Mouse (Mus musculus): ENCODE measurements around the gene Rassf6.
"Not testable (repeated sequence)": the region's sequence is repeated elsewhere in the genome, so short reads cannot be mapped to it uniquely, and the experiment has no call there.

Rassf6 gene

DNA sequence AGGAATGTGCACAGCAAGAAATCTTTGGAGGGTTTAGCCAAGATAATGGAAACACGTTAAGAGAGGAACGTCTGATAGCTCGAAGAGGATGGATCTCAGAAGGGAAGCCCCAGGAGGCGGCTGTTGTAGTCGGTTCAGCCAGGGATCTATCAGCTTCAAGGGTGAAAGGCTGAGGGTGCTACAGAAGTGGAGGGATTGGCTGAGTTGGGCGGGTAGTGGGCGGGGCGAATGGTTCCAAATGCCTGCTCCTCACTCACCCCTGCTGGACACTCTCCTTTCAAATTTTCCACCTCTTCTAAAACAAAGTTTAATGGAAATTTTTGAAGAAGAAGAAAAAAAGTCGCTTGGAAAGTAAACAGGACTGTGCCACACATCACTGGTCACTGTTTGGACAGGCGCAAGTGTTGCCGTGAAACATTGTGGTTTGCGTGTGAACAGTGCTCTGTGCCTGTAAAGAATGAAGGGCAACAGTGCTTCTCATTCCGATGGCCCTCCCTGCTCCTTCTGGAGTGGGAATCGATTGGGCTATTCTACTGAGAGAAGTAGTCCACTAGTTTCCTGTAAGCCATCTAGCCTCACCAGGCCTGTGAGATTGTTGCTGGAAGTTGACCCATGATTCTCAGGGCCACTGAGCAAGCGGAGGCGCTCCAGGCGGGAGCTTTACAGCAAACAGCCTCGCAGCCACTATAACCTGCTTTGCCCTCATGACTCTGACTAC lies 15.6 kb downstream of the Rassf6 start:
- DNase-seq (ENCODE audit: low spot score) = no peak

DNA sequence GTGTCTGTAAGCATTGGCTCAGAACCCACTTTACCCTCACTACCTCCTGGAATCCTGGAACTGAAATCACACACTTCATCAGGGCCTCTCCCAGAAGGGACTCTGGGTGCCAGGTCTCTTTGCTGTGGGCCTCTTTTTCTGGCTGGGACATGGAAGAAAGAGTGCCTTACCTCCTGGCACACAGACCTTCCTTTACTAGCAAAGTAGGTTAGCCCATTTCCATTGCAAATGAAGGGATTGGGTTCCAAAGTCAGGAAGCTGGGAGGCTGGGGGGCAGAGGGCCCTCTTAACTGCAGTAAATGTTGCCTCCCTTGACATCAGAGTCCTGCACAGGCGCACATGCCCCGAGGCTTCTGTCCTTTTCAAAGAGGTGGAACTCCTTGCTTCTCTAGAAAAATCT lies 17.2 kb downstream of the Rassf6 start:
- no peak for DNase-seq (ENCODE audit: low spot score)

DNA sequence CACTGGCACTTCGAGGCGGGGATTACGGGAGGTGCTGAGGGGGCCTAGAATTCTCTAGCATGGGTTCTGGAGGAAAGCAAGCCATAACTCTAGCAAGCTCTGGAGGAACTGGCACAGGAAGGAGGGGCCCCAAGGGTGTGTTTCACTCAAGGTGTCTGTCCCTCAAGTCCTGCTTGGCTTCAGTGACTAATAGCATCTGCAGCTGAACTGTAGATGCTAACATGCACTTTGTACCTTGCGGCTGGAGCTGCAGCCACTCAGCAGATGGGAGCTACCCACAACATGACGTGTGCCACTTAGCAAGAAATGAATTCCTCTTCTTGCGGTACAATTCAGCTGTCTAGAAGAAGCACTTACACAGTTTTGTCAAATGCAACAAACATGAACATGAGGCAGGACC lies 18.7 kb downstream of the Rassf6 start:
- no peak for DNase-seq (ENCODE audit: low spot score)

DNA sequence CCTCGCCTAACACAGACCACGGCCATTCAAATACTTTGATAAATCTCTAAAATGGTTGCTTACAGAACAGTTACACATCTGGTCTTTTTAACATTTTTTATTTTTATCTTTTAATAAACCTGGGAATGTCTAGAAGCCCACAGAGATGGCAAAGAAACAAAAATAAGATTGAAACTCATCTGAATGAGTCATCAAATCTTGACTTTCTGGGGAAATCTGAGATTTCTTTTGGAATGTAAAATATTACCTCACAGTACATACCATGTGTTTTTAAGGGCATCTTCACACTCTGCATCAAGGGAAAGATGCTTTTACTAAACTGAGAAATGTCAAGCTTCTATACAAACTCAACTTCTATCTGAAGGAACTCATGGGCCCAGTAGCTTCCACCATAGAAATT lies 19.1 kb downstream of the Rassf6 start:
- no peak for DNase-seq (ENCODE audit: low spot score)

DNA sequence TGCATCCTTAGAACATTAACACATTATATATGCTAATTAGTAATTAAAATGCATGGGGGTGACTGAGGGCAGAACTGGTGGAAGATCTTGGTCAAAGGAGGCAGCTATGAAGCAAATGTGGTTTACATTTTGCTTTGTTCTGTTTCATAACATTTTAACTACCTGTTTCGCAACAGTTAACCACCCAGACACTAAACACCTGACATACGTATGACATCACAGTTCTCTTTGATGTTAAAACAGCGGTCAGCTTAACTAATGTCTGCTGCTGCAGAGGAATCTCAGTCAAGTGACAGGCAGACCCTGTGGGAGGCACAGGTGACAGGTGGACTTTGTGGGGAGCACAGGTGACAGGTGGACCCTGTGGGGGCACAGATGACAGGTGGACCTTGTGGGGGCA lies 22.6 kb downstream of the Rassf6 start:
- no peak for DNase-seq (ENCODE audit: low spot score)

DNA sequence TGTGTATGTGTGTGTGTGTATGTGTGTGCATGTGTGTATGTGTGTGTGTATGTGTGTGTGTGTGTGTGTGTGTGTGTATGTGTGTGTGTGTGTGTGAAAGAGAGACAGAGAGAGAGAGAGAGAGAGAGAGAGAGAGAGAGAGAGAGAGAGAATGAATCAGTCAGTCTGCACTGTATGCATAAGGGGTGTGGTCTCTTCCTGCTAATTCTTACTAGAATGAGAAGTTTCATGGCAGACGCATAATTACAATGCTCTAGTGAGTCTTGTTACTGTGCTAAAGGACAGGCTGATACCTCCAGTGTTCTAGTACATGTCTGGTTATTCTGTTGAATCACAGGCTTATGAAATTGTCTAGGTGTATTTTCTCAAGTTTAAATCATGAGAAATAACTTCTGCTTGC lies 27.7 kb downstream of the Rassf6 start:
- DNase-seq (ENCODE audit: low spot score) = not testable (repeated sequence)

DNA sequence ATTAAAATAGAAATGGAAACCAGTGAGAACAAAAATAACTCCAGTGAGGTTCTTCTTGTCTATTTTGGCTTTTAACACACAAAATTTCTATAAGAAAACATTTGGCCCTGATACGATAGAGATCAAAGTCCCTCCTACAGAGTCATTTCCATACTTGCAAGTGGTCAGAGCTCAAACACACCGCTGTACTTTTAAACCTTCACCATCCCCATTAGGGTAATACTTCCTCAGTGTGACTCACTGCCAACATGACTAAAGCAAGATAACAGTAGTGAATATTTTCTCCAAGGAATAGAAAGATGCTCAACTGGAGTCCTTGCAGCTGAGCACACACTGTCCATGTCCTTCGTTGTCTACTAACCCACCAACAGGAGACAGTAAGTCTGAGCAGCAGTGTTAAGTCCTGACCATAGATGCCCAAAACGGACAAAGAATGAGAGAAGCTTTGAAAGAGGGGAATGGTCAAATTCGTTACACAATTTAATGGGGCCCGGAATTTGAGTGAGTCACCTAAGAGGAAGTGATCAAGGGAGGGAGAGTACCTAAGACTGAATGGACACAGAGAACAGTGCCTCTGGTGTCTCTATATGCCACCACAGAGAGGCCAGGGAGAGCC lies 28.4 kb downstream of the Rassf6 start:
- DNase-seq (ENCODE audit: low spot score) = no peak

DNA sequence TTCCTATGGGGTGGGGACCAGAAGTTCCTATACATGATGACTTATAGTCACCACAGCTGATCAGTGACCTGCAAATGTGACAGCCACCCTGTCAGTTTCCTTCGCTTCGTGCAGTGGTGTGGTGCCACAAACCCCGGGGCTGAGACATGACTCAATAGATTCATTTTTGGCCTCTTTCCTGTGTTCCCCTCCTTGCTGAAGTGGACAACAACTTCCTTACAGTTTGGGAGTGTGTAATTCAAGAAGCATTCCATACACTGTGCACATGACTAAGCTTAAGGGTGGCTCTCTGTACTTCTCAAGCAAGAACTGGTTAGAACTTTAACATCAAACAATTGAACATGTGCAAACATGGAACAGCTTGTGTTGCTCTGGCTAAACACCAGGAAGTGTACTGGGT lies 29.1 kb downstream of the Rassf6 start:
- DNase-seq (ENCODE audit: low spot score) = no peak

DNA sequence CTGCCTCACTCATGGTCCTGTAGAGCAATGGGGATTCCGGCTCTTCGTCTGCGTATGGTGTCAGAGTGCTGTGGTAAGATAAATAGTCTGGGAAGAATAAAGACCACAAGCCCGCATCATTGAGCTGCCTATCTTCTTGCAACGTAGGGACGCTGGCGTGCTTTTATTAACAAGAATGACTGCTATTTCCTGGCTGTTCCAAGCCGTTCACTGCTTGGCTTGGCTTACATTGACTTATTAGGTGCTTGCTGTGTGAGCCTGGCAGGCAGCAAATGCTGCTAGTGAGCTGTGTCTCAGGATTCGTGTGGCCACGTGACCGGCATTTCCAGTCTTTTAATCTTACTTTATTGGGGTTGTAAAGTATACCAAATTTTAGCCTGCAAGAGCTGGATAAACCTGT lies 31.6 kb downstream of the Rassf6 start:
- peak; percentile 30 for DNase-seq (ENCODE audit: low spot score)

DNA sequence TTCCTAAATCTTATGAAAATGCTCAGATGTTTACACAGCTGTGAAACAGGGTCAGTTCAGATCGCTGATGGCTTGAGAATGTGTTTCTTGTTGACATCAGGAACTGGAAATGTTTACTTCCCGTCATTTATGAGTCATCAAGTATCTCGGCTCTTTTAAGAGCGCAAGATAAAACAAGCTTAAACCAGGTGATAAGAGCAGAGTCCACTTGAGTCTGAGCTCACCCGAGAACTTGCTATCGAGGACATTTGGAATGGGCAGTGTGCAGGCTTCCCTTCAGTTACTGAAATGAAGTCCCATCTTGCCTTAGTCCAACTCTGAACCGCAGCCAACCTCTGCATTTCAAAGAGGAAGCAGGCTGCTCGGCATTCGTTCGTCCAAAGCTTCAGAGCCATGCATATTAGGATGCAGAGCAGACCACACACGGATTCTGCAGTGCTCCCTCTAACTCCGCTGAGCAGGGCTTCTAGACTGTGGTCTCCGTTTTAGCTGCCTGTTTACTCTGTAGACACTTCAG lies 37.0 kb downstream of the Rassf6 start:
- no peak for DNase-seq (ENCODE audit: low spot score)

DNA sequence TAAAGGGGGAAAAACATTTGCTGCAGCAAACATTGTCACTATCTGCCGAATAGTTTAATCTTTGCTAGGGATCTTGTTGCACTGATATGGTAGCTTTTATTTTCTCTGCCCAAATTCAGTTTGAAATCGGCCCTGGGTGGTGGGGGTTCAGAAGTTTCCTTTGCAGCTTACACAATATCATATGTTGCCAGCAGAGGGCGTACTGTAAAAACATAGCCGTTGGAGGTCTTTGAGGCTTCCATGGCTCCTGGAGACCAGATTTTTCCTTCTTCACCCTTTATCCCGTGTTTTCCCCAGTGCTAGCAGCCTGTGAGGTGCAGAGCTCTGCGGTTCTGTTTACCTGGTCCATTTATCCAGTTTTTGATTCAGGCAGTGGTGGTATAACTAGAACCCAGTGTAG lies 39.0 kb downstream of the Rassf6 start:
- DNase-seq (ENCODE audit: low spot score) = peak; percentile 85

DNA sequence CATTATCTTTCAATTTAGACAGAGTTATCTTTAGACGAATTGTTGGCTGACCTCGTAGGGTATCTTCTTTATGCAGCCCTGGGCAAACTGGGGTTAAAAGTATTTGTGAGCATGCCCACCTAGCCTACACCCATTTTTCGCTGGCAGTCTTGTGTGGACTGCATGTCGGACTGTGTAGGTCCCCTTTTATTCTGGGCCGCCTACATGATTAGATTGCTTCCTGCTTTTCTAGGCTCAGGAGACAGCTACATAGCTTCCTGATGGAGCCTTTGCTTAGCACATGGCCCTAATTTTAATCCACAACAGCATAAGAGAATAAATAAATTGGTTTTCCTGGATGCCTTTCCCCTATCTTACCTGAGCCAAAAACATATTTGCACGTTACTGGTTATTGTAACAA lies 44.3 kb downstream of the Rassf6 start:
- no peak for DNase-seq (ENCODE audit: low spot score)

DNA sequence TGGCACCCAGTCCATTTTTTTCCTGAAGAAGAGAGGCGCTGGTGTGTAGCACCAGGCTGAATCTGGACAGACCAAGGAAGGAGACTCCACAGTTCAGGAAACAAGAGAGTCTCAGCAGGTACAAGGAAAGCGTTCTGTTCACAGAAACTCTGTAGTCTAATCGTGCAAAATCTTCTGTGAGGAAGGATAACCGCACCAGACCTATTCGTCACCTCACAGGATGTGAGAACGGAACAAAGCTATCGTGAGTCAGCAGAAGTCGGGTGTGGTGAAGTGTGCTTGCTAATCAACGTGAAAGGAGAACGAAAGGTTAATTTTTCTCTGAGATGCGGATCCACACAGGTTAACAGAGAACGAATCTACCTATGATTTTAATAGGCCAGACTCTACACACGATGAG lies 45.5 kb downstream of the Rassf6 start:
- DNase-seq (ENCODE audit: low spot score) = no peak

DNA sequence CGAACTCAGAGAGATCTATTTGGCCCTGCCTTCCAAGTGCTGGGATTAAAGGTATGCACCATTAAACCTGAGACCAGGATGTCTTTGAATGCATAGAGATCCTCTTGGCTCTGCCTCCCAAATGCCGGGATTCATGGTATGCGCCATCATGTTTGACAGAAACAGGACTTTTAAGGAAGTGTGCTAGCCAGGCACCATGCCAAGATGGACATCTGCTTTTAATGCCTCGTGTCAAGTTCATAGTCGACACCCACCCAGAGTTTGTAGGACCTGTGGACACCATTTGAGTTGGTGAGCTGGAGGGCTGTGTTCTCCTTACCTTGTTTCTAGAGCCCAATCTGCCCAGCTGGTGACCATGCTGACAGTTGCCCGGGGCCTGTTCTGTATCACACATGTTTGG lies 48.5 kb downstream of the Rassf6 start:
- no peak for DNase-seq (ENCODE audit: low spot score)

DNA sequence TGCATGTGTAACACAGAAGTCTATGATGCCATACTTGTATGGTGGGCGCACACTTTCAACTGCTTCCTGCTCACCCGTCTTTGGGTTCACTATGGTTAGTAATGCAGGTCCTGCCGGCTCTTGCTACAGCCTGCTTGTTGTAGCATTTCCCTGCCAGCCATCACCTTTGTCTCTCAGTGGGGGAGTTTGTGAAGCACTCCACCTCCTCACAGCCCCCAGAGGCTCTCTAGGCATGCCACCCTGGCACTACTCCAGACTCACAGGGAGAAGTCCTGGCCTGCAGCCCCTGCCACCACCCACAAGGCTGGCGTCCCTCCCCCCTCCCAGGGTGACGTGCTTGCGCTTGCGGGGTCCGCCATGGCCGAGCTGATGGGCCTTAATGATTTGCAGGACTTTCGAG lies 49.8 kb downstream of the Rassf6 start:
- DNase-seq (ENCODE audit: low spot score) = no peak

DNA sequence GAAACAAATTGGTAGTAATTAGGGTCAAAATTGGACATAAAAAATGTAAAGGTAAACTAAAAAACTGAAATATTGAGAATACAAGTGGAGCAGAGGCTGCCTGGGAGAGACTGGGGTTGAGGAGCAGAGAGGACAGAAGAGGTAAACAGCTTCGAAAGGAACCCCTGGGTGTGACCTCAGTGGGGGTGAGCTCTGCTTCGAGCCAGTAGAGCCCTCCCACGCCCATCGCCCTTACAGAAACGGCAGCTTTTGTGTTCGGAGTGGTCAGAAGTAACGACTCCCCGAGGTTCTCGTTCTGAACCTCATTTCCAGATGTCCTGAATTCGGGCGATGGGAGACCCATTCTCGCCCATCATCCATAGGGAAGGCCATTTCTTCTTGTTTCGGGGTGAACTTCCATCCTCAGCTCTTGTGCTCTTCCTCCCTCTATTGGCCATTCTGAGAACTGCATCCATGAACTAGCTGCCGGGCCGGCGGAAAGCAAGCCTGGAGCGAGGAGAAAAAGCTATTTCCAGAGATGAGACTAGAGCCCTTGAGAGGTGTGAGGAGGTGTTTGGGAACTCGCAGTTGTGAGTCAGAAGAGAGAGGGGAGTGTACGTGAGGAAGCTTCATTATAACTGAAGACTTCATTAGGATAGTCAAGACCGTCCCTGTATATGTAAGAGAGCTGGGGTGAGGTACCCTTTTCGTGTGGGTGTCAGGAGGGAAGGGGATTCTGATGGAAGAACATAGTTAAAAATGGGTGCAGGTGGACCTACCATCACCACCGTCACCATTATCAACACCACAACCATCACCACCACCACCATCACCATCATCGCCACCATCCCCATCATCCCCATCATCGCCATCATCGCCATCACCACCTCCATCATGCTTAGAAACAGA lies 51.5 kb downstream of the Rassf6 start:
- peak; percentile 86 for DNase-seq (ENCODE audit: low spot score)

DNA sequence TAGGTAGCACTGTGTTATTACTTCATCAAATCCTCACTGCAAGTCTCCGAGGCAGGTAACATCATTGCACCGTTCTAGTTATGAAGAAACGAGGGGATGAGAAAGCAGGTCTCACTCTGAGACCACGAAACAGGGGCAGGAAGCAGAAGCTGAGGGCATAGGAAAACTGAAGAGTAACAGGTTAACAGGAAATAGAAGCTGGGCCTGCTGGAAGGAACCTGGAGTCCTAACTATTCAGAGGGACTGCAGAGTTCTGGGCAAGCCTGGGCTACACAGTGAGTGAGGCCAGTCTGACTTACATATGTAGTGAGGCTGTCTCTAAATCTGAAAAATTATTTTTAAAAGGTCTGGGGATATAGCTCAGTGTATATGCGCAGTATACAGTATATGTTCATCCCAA lies 52.4 kb downstream of the Rassf6 start:
- no peak for DNase-seq (ENCODE audit: low spot score)

DNA sequence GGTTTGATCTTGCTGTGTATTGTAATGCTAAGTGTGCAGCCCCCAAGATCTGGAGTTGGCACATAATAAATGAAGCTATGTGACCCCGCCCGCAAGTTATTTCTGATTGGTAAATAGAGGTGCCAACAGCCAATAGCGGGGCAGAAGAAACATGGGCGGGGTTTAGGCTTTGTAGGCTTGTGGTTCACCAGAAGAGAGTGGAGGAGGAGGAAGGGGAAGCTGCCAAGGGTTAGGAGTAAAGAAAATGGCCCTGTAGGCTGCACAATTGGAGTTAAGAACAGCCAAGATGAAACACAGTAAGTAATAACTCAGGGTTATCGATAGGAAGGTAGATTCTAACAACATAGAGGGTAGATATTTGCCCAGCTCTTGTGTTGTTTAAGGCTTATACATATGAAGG lies 53.9 kb downstream of the Rassf6 start:
- no peak for DNase-seq (ENCODE audit: low spot score)

DNA sequence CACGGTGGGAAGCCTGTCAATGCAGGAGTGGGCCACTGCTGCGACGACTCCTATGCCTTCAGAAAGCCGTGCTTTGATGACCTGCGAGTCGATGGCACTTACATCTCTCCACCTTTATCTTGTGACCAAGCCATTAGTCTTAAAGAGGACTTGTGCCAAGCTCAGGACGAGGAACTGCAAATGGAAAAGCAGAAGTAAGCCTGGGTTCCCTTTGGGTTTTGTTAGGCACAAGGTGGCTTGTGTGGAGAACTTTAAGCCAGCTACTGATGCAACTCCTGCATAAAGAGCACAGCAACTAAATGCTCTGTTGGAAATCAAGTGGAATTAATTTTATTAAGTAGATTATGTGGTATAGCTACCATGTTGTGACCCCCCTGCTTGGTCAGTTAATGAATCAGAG lies 55.7 kb downstream of the Rassf6 start:
- DNase-seq (ENCODE audit: low spot score) = no peak

DNA sequence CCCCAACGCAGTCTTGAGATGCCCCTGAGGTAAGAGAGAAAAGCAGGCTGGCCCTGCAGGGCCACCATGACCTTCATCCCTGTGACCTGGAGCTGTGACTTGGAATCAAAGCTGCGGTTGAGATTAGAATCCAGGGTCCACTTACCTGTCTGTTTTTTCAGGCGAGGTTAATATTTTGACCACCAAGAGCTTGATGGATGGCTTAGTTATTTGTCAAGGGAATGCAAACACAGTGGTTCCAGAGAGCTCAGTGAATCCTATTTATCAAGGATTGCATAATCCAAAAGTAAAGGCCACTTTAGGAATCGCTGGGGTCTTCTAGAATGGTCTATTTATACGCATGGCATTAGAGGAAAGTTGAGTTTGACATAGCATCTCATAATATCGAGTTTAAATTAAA lies 58.3 kb downstream of the Rassf6 start:
- DNase-seq (ENCODE audit: low spot score) = no peak

DNA sequence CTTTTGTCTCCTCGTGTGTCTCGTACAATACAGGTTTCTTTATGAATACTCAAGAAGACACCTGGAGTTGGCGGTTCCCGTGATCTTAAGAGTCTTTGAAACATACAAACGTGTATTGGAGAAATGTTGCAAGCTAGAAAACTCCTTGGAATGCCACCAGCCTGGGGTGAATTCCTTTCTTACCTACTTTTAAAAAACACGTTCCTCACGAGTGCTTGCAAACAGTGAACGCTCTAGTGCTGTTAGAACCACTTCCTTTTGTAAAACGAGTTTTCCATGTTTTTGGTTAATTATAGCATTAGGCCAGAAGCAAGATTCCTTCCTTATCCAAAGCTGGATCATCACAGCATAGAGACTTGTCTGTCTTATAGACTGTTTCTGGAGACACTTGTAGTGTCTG lies 60.9 kb downstream of the Rassf6 start:
- no peak for DNase-seq (ENCODE audit: low spot score)

DNA sequence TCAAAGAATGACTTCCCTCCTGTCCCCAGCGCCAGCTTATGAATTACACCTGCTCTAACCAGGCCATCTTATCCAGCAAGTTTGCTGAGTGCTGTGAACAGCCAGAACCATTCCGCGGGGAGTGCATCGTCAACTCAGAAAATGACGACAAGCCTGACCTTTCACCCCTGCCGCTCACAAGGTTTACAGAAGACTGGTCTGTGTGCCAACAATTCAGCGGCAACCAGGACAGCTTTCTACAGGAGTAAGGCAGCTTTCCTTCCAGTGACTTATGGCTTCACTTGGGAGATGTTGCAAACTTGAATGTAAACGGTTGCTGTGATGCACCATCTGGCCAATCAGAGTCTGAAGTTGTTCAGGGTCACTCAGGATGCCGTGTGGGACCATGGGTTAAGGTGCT lies 62.7 kb downstream of the Rassf6 start:
- no peak for DNase-seq (ENCODE audit: low spot score)

DNA sequence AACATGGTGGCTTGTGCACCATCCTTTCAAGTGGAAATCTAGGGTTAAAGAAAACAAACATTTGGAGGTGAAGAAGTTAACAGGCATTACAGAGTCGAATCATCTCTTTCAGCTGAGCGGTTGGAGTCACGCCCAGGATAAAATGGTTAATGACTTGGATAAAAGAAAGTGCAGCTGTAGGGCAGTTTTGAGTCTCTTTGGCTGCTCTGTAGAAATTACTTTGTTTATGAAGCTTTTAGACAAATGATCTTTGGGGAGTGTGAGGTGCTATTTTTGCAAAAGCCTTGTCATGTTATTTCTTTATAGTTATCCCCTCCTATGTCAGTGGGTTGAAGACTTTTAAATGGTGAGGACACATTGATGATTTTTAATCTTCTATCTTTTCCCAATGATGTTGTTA lies 69.2 kb downstream of the Rassf6 start:
- DNase-seq (ENCODE audit: low spot score) = peak; percentile 8

All from embryo, embryonic 10.5 days (tissue).